Mouse (Mus musculus): ENCODE measurements around the gene Lpp.

GRCm38 (mm10) chr16:24396504-24396903, 3.2 kb downstream of the Lpp start:
- TF ChIP-seq CTCF (IDR thresholded peaks at IDR 0.05; ENCODE audit: borderline replicate concordance, insufficient read depth, low read depth, low read length) (no peak), POLR2A (IDR thresholded peaks at IDR 0.05; ENCODE audit: borderline replicate concordance, insufficient read depth, low read length) (no peak)

Measured in cerebellum, adult 2 months (tissue).